Mouse (Mus musculus) adrenal gland, postnatal 36 days (tissue): ENCODE measurements around the gene Fdxacb1. TPM values are rescaled to one million over a fixed set of nuclear protein-coding genes. Genes with fewer than 3 reads are reported as not detected.
A peak's percentile ranks its signal among the peaks of the same experiment; 100 is the strongest.

Experiments used
- DNase-seq, 2 experiments: peaks; one replicate each; pipeline ENCODE4 v3.0.0; 2021; ENCODE audit warnings: mixed read lengths in 1 of 2
- total RNA-seq, 2 experiments: library from RNA; stranded (reverse); gene quantifications; 2 replicates each; pipeline ENCODE4 v1.2.3; 2021

Gene Fdxacb1
- total RNA-seq, 2 experiments from 2014 or later, result 4.2 to 6.1 TPM

GRCm38 (mm10) chr9:50803055-50803671 is 35.1 kb downstream of the Fdxacb1 start:
- DNase-seq, result no peak

- peak in 1 of 2 experiments; percentile 12 for DNase-seq
These were observed 40.4 kb downstream of the Fdxacb1 start for GRCm38 (mm10) chr9:50808471-50808870.

- peak in 1 of 2 experiments; percentile 29 for DNase-seq
These were observed 41.1 kb downstream of the Fdxacb1 start for GRCm38 (mm10) chr9:50809146-50809545.

- no peak for DNase-seq
These were observed 43.2 kb downstream of the Fdxacb1 start for GRCm38 (mm10) chr9:50811187-50811586.

- DNase-seq, result no peak
These were observed 43.7 kb downstream of the Fdxacb1 start for GRCm38 (mm10) chr9:50811746-50812145.

GRCm38 (mm10) chr9:50813796-50814195 is 45.8 kb downstream of the Fdxacb1 start:
- DNase-seq, result no peak

- DNase-seq, result no peak
These were observed 47.6 kb downstream of the Fdxacb1 start for GRCm38 (mm10) chr9:50815666-50816065.

GRCm38 (mm10) chr9:50816512-50816911 is 48.5 kb downstream of the Fdxacb1 start:
- DNase-seq, result no peak

- DNase-seq, result no peak
These were observed 50.0 kb downstream of the Fdxacb1 start for GRCm38 (mm10) chr9:50818050-50818449.

- DNase-seq, result no peak
These were observed 51.7 kb downstream of the Fdxacb1 start for GRCm38 (mm10) chr9:50819716-50820115.

GRCm38 (mm10) chr9:50821651-50822050 is 53.6 kb downstream of the Fdxacb1 start:
- no peak for DNase-seq

GRCm38 (mm10) chr9:50822216-50822615 is 54.2 kb downstream of the Fdxacb1 start:
- no peak for DNase-seq

Other genes with a start within 250 kb of the Fdxacb1 start
- 10 to 100 TPM; 59.2 to 88.5 TPM for gene Pts, start 239.5 kb upstream of the Fdxacb1 start, total RNA-seq
- gene Il18, start 213.4 kb upstream of the Fdxacb1 start, total RNA-seq, result 1 to 10 TPM; 4.3 to 5.5 TPM
- 1 to 10 TPM; 2.7 to 5.7 TPM for gene Bco2, start 213.1 kb upstream of the Fdxacb1 start, total RNA-seq
- gene Tex12, start 206.9 kb upstream of the Fdxacb1 start, total RNA-seq, result not detected
- gene Sdhd, start 164.4 kb upstream of the Fdxacb1 start, total RNA-seq, result 100 to 1,000 TPM; 261 to 290 TPM
- 100 to 1,000 TPM; 196 to 200 TPM for gene Timm8b, start 164.3 kb upstream of the Fdxacb1 start, total RNA-seq
- 1 to 10 TPM; 2.2 to 2.3 TPM for gene Pih1d2, start 150.9 kb upstream of the Fdxacb1 start, total RNA-seq
- 10 to 100 TPM; 19.5 to 26.4 TPM for gene Nkapd1, start 150.8 kb upstream of the Fdxacb1 start, total RNA-seq
- gene Dlat, start 108.5 kb upstream of the Fdxacb1 start, total RNA-seq, result 100 to 1,000 TPM; 161 to 169 TPM
- gene Dixdc1, start 28.7 kb upstream of the Fdxacb1 start, total RNA-seq, result 1 to 10 TPM; 5.6 to 6.2 TPM
- 1 to 10 TPM; 3.5 to 4.6 TPM for gene 2310030G06Rik, start 21.7 kb upstream of the Fdxacb1 start, total RNA-seq
- gene Cryab, start 16.9 kb upstream of the Fdxacb1 start, total RNA-seq, result 10 to 100 TPM; 21.2 to 46.6 TPM
- 1 to 10 TPM; 1.5 to 2.2 TPM for gene Hspb2, start 15.9 kb upstream of the Fdxacb1 start, total RNA-seq
- gene Alg9, start 6.8 kb downstream of the Fdxacb1 start, total RNA-seq, result 10 to 100 TPM; 24.2 to 27.7 TPM
- gene 1110032A03Rik, start 7.3 kb downstream of the Fdxacb1 start, total RNA-seq, result 10 to 100 TPM; 34.9 to 44.5 TPM
- gene Ppp2r1b, start 77.1 kb downstream of the Fdxacb1 start, total RNA-seq, result 10 to 100 TPM; 35.4 to 35.7 TPM
- gene Sik2, start 240.8 kb downstream of the Fdxacb1 start, total RNA-seq, result 100 to 1,000 TPM in 1 of 2 experiments, 10 to 100 TPM in 1; 96.2 to 114 TPM